Mouse (Mus musculus) left cerebral cortex, postnatal 25 days (tissue): ENCODE results near the gene Pef1. TPM values are rescaled to one million over a fixed set of nuclear protein-coding genes. Genes with fewer than 3 reads are reported as not detected.

Source experiments
- DNase-seq, 2 experiments: peaks; one replicate each; pipeline ENCODE4 v3.0.0; 2022; ENCODE audit warnings: low spot score in 2 of 2, mixed read lengths in 1 of 2
- intact Hi-C: fragments of 180-260 bp; cut with DNase I; formaldehyde crosslinking; loops from one replicate; pipeline ENCODE4 v1.15.1; 2025
- total RNA-seq, 2 experiments: library from RNA; stranded (reverse); gene quantifications; 2 replicates each; pipeline ENCODE4 v1.2.3; 2021

Pef1 gene
- total RNA-seq, 2 experiments from 2014 or later: 65.8 to 66.9 TPM

GRCm38 (mm10) chr4:130130641-130131350, 28.4 kb downstream of the Pef1 start:
- intact Hi-C loops: no loop called here
- no peak for DNase-seq

DNA sequence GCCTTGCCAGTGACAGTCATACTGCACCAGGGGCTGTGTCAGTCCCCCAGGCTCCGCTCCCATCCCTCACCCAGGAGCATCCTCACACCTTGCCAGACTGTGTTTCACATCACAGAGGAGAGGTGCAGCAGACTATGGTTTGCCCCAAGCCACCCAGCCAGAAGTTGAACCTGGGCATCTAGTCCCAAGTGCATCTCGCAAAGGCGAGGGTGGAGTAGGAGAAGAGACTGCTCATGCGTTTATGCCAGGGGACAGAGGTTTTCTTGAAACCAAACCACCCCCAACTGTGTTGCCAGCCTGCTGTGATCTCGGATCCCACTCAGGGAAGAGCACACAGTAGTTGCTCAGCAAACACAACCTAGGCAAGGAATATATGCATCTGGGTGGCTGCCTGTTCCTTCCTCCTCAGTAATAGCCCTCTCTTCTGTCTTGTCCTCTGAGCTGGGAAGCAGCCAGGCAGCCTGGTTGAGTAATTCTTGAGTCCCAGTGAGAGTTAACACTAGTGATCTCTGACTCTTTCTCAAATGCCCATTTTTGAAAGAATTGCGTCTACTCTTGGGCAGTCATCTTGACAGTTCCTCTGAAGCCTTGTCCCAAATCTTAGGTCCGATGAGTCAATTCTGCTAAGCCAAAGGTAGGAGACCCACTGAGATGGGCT, 29.2 kb downstream of the Pef1 start:
- intact Hi-C loops: no loop called here
- DNase-seq: no peak

- intact Hi-C loops: no loop called here
- DNase-seq: no peak
These were observed 31.0 kb downstream of the Pef1 start for GRCm38 (mm10) chr4:130133399-130133798.

DNA sequence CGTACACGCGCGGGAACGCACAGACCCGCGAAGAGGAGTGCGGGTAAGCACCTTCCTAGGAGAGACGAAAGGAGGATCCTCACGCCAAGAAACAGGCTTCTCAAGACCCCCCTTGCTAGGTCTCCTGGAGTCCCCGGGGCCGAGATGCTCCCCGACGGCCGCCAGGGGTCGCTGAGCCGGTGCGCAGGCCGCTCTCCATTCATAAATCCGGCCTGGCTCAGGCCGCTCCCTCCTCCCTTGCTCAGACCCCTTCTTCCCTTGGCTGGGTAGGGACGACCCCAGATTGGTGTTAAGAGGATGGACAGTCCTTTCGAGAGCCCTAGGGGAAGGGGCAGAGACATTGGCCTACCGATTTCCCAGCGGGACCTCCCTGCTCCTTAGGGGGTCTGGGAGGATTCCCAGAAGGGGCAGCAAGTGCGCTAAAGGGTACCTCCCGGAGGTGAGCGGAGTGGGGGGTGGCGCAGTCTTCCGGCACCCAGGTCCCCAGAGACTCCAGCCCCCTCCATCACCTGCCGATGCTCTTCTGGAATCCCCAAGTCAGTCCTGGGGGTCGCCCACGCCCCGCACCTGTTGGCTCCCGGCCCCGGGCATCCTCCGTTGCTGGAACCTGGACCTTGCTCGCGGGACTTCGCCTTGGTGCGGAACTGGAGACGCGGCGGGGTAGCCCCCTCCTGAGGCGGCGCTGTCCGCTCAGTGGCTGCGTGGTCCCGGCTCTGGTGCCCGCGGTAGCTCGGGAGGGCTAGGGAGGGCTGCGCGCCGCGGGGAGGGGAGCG, 36.3 kb downstream of the Pef1 start:
- intact Hi-C loops: loop anchor here (5.0 kb wide), 1 partner anchor 109 kb away; no protein-coding TSS in a partner anchor
- peak; percentile 51 to 59 for DNase-seq

GRCm38 (mm10) chr4:130139214-130139492, 36.8 kb downstream of the Pef1 start, which contains the start of gene Hcrtr1:
Gene Hcrtr1 (minus strand): TSS chr4:130139359.
- intact Hi-C loops: loop anchor here (5.0 kb wide), 1 partner anchor 108 kb away; no protein-coding TSS in a partner anchor
- no peak for DNase-seq

DNA sequence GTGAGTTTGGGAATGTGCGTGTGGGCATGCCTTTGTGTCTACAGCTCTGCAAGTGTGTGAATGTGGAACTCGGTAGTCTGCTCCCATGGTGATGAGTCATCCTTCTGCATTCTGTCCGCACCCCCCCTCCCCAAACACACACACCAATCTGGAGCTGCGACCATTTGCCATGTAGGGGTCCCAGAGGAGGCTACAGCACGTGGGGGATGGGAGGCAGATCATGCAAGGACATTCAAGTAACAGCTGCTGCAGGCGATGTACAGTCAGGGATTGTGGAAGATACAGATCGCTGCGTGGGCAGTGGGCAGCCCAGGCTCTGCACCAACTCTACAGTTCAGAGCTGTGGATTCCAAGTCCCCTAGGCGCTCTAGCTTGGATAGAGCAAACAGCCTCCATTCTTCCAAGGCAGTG, 38.6 kb downstream of the Pef1 start:
- intact Hi-C loops: loop anchor here (2.0 kb wide), 1 partner anchor 48 kb away; no protein-coding TSS in a partner anchor
- DNase-seq: peak; percentile 62 to 86

GRCm38 (mm10) chr4:130141786-130142185, 39.4 kb downstream of the Pef1 start:
- intact Hi-C loops: loop anchor here (2.0 kb wide), 1 partner anchor 47 kb away; no protein-coding TSS in a partner anchor
- no peak for DNase-seq

GRCm38 (mm10) chr4:130148405-130148804, 46.0 kb downstream of the Pef1 start:
- no peak for DNase-seq
- intact Hi-C loops: no loop called here

DNA sequence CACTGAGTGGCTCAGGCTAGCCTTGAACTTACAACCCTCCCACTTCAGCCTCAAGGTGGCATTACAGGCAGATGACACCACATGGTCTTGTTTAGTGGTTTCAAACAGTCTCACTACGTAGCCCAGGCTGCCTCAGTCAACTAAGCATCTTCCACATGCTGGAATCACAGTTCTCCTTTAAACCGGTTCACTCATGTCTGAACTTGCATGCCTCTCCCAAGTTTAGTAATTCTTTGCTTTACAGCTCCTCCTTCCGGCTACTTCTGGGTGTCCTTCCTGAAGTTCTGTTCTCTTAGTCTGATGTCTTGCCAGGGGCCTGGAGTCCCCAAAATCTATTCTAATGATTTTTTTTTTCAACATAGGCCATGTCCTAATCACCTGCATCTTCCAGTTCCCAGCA, 51.9 kb downstream of the Pef1 start:
- DNase-seq: no peak
- intact Hi-C loops: no loop called here

- intact Hi-C loops: no loop called here
- no peak for DNase-seq
These were observed 54.5 kb downstream of the Pef1 start for GRCm38 (mm10) chr4:130156812-130157371.

GRCm38 (mm10) chr4:130161349-130161748, 59.0 kb downstream of the Pef1 start:
- no peak for DNase-seq
- intact Hi-C loops: no loop called here

DNA sequence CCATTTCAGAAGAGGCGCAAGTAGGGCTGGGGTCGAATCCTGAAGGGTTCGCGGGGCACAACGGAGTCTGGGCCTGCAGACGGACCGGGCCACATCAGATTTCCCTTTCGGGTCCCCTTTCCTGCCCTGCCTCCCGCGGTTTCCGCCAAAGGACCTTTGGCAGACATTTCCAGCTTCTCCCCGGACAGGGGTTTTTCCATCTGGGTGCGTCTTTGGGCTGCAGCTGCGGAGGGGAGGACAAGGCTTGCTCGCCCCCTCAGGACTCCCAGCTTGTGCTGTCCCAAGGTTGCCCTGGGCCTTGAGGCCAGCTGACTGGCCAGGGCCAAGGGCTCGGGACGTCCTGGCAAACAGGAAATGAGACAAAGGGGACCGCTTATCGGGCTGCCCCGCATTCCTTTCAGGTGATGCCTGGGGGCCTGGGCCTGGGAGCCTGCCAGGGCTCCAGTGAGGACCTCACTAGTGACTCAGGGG, 61.1 kb downstream of the Pef1 start:
- intact Hi-C loops: no loop called here
- no peak for DNase-seq

DNA sequence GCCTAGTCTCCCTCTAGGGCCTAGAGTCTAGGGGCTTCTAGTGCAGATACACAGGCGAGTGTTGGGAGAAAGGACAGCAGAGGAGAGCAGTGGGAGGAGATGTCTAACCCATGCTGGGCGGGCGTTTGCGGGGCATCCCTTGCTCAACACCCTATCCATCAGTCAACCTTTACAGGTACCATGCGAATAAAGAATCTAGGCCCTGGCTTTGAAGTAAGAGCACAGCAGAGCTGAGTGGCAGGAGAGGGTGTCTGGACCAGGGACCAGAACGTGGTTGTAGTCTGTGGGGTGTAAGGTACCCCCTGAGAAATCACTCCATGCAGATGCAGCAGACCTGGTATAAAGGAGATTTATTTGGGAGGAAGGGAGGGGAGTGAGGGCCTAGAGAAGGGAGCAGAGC, 61.8 kb downstream of the Pef1 start:
- DNase-seq: no peak
- intact Hi-C loops: no loop called here

- no peak for DNase-seq
- intact Hi-C loops: no loop called here
These were observed 63.7 kb downstream of the Pef1 start for GRCm38 (mm10) chr4:130166061-130166460.

DNA sequence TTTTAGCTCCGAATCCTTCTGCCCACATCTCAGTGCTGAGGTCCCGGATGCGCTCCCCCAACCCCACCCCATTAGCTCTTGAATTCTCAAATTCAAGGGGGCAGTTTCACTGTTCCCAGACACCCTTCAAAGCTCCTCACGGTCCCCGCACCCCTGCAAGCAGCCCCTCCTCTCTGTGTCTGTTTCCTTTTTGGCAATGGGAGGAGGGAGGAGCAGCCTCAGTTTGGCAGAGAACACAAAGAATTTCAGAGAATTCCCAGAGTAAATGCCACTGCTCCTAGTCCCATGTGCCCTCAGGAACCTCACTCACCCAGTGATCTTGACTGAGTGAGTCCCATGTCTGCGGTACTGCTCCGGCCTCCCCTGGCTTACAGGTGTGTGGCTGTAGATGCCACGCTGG, 64.2 kb downstream of the Pef1 start:
- intact Hi-C loops: no loop called here
- DNase-seq: no peak

DNA sequence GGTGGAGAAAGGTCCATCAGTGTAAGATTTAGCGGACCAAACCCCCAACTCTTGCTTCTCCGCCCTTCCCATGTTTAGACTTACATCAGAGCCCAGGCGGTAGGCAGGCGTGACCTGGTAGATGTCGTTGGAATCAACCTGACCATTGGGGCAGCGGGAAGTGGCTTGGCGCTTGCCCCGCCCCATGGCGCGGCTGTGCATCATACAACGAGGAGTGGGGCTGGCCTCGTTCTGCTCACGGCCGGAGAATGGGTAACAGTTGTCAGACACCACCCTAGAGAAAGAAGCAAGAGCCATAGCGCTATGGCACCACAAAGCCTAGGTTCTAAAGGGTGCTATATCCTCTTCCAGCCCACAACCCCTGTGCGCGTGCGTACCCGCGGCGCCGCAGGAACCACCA, 65.0 kb downstream of the Pef1 start:
- DNase-seq: no peak
- intact Hi-C loops: no loop called here

GRCm38 (mm10) chr4:130167814-130168213, 65.5 kb downstream of the Pef1 start:
- intact Hi-C loops: no loop called here
- DNase-seq: no peak

DNA sequence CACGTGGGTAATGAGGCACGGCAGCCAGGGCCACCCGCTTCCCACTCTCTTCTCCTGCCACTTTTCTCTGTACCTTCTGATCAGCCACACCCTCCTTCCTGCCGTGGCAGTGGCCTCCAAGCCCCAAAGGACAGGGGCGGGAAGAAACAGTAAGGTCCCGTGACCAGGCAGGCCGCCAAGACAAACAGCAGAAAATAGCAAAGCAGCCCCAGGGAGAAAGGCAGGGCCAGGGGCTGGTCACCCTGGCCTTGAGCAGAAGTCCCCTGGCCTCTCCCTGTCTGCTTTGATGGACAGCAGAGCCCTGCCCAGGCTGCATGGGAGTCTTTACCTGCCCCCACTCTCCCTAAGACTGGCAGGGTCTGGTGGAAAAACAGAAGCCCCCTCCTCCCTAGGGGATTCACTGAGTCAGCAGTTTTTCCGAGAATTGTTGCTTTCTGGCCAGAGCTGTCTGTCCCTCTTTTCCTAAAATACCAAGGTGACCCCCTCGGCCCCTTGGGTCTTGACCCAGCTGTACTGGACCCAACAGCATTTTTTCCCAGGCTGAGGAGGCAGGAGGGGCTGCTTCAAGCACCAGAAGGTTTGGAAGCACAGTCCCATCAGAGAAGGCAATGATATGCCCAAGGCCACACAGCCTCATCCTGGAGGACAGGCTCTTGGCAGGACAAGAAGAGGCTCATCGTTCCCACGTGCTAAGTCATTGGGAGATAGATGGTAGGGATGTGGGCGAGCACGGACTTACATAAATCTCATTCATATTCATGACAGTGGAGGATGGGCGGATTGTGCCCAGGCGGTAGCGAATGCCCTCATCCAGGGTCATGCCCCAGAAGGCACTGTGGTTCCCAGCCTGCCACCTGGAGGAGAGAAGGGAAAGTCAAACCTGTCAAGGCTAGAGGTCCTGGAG, 66.2 kb downstream of the Pef1 start:
- peak in 1 of 2 experiments; percentile 38 for DNase-seq
- intact Hi-C loops: no loop called here

DNA sequence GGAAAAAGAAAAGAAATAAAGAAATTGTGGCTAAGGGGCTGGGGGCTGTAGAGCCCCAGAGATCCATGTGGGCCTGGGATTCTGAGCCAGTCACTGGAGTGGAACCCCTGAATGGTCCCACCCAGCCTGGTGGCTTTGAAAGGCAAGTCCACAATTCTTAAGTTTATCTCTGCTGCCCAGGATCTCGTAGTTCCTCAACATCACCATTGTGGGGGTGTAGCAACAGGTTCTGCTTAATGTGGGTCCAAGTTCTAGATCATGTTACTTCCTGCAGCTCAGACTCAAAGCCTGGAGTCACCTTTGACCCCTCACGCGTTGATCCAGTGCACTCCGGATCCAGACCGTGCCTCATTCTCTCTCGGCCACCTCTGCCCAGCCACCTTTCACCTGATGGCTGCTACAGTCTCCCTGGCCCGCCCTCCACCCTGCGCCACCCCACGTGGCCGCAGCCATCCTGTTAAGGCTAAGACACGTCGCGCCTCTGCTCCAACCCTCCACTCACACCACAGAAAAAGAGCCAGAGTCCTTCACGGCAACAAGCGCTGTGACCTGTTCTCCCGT, 67.1 kb downstream of the Pef1 start:
- DNase-seq: no peak
- intact Hi-C loops: no loop called here
